Mouse (Mus musculus): ENCODE measurements around the gene Tmem132e. TPM values are rescaled to one million over a fixed set of nuclear protein-coding genes. Genes with fewer than 3 reads are reported as not detected.

The Tmem132e gene
- polyA plus RNA-seq, 1 experiment from 2014 or later: 0.12 TPM

GRCm38 (mm10) chr11:82461326-82461725 is 72.6 kb downstream of the Tmem132e start:
- 62% methylated on average over 7 of the region's 7 CpGs for WGBS (ENCODE audit: insufficient replicate concordance)
- H3K9ac ChIP-seq (ENCODE audit: low read depth, low read length): no peak overlapping the region
- no peak overlapping the region for H3K4me2 ChIP-seq (ENCODE audit: low read depth, low read length)
- no peaks in the 10 kb centered on the region for H3K9me3 ChIP-seq (replicated peaks; ENCODE audit: control insufficient read depth, low read length)
- no peak overlapping the region for H3K4me3 ChIP-seq (ENCODE audit: low read depth, low read length)
- no peaks in the 10 kb centered on the region for H3K36me3 ChIP-seq (ENCODE audit: control insufficient read depth, insufficient read depth)
- H3K4me1 ChIP-seq (ENCODE audit: control insufficient read depth, low read depth, low read length): no peaks in the 10 kb centered on the region
- H3K27ac ChIP-seq (ENCODE audit: low read length): no peak overlapping the region
- H3K27me3 ChIP-seq (ENCODE audit: control insufficient read depth, insufficient read depth, low read depth, low read length): no peaks in the 10 kb centered on the region
- ATAC-seq (ENCODE audit: low read depth): no peak

- Histone ChIP-seq H3K4me3 (ENCODE audit: low read depth, low read length) (no peak overlapping the region), H3K27me3 (ENCODE audit: control insufficient read depth, insufficient read depth, low read depth, low read length) (no peaks in the 10 kb centered on the region), H3K4me2 (ENCODE audit: low read depth, low read length) (no peak overlapping the region), H3K4me1 (ENCODE audit: control insufficient read depth, low read depth, low read length) (no peaks in the 10 kb centered on the region), H3K9me3 (replicated peaks; ENCODE audit: control insufficient read depth, low read length) (no peaks in the 10 kb centered on the region), H3K9ac (ENCODE audit: low read depth, low read length) (no peak overlapping the region), H3K27ac (ENCODE audit: low read length) (no peak overlapping the region), H3K36me3 (ENCODE audit: control insufficient read depth, insufficient read depth) (no peaks in the 10 kb centered on the region)
- 70% methylated on average over 9 of the region's 9 CpGs for WGBS (ENCODE audit: insufficient replicate concordance)
- no peak for ATAC-seq (ENCODE audit: low read depth)
These were observed 76.8 kb downstream of the Tmem132e start for GRCm38 (mm10) chr11:82465536-82465935.

- no peak for ATAC-seq (ENCODE audit: low read depth)
- Histone ChIP-seq H3K36me3 (ENCODE audit: control insufficient read depth, insufficient read depth) (no peaks in the 10 kb centered on the region), H3K4me3 (ENCODE audit: low read depth, low read length) (no peak overlapping the region), H3K27ac (ENCODE audit: low read length) (no peak overlapping the region), H3K4me1 (ENCODE audit: control insufficient read depth, low read depth, low read length) (no peaks in the 10 kb centered on the region), H3K27me3 (ENCODE audit: control insufficient read depth, insufficient read depth, low read depth, low read length) (no peaks in the 10 kb centered on the region), H3K9me3 (replicated peaks; ENCODE audit: control insufficient read depth, low read length) (no peaks in the 10 kb centered on the region), H3K9ac (ENCODE audit: low read depth, low read length) (no peak overlapping the region), H3K4me2 (ENCODE audit: low read depth, low read length) (no peak overlapping the region)
- 63% methylated on average over 7 of the region's 7 CpGs for WGBS (ENCODE audit: insufficient replicate concordance)
These were observed 78.5 kb downstream of the Tmem132e start for GRCm38 (mm10) chr11:82467218-82467617.

- Histone ChIP-seq H3K4me1 (ENCODE audit: control insufficient read depth, low read depth, low read length) (no peaks in the 10 kb centered on the region), H3K4me3 (ENCODE audit: low read depth, low read length) (no peak overlapping the region), H3K9me3 (replicated peaks; ENCODE audit: control insufficient read depth, low read length) (no peaks in the 10 kb centered on the region), H3K36me3 (ENCODE audit: control insufficient read depth, insufficient read depth) (no peaks in the 10 kb centered on the region), H3K4me2 (ENCODE audit: low read depth, low read length) (no peak overlapping the region), H3K9ac (ENCODE audit: low read depth, low read length) (no peak overlapping the region), H3K27me3 (ENCODE audit: control insufficient read depth, insufficient read depth, low read depth, low read length) (no peaks in the 10 kb centered on the region), H3K27ac (ENCODE audit: low read length) (no peak overlapping the region)
- no peak for ATAC-seq (ENCODE audit: low read depth)
- WGBS (ENCODE audit: insufficient replicate concordance): 74% methylated on average over 1 of the region's 1 CpGs
These were observed 82.4 kb downstream of the Tmem132e start for GRCm38 (mm10) chr11:82471076-82471475.

GRCm38 (mm10) chr11:82473137-82473621 is 84.5 kb downstream of the Tmem132e start:
- ATAC-seq (ENCODE audit: low read depth): no peak
- Histone ChIP-seq H3K9ac (ENCODE audit: low read depth, low read length) (no peak overlapping the region), H3K36me3 (ENCODE audit: control insufficient read depth, insufficient read depth) (no peaks in the 10 kb centered on the region), H3K27ac (ENCODE audit: low read length) (no peak overlapping the region), H3K4me3 (ENCODE audit: low read depth, low read length) (no peak overlapping the region), H3K4me1 (ENCODE audit: control insufficient read depth, low read depth, low read length) (no peaks in the 10 kb centered on the region), H3K27me3 (ENCODE audit: control insufficient read depth, insufficient read depth, low read depth, low read length) (no peaks in the 10 kb centered on the region), H3K9me3 (replicated peaks; ENCODE audit: control insufficient read depth, low read length) (no peaks in the 10 kb centered on the region), H3K4me2 (ENCODE audit: low read depth, low read length) (no peak overlapping the region)
- 44% methylated on average over 12 of the region's 12 CpGs for WGBS (ENCODE audit: insufficient replicate concordance)

GRCm38 (mm10) chr11:82476092-82476491 is 87.4 kb downstream of the Tmem132e start:
- H3K36me3 ChIP-seq (ENCODE audit: control insufficient read depth, insufficient read depth): no peaks in the 10 kb centered on the region
- WGBS (ENCODE audit: insufficient replicate concordance): 45% methylated on average over 4 of the region's 4 CpGs
- H3K9me3 ChIP-seq (replicated peaks; ENCODE audit: control insufficient read depth, low read length): no peaks in the 10 kb centered on the region
- no peak overlapping the region for H3K4me3 ChIP-seq (ENCODE audit: low read depth, low read length)
- no peaks in the 10 kb centered on the region for H3K27me3 ChIP-seq (ENCODE audit: control insufficient read depth, insufficient read depth, low read depth, low read length)
- no peak overlapping the region for H3K27ac ChIP-seq (ENCODE audit: low read length)
- no peaks in the 10 kb centered on the region for H3K4me1 ChIP-seq (ENCODE audit: control insufficient read depth, low read depth, low read length)
- ATAC-seq (ENCODE audit: low read depth): no peak
- H3K4me2 ChIP-seq (ENCODE audit: low read depth, low read length): no peak overlapping the region
- H3K9ac ChIP-seq (ENCODE audit: low read depth, low read length): no peak overlapping the region

GRCm38 (mm10) chr11:82477412-82477811 is 88.7 kb downstream of the Tmem132e start:
- no peaks in the 10 kb centered on the region for H3K9me3 ChIP-seq (replicated peaks; ENCODE audit: control insufficient read depth, low read length)
- no peak overlapping the region for H3K9ac ChIP-seq (ENCODE audit: low read depth, low read length)
- no peak overlapping the region for H3K27ac ChIP-seq (ENCODE audit: low read length)
- no peak overlapping the region for H3K4me2 ChIP-seq (ENCODE audit: low read depth, low read length)
- no peaks in the 10 kb centered on the region for H3K4me1 ChIP-seq (ENCODE audit: control insufficient read depth, low read depth, low read length)
- H3K4me3 ChIP-seq (ENCODE audit: low read depth, low read length): no peak overlapping the region
- no peaks in the 10 kb centered on the region for H3K36me3 ChIP-seq (ENCODE audit: control insufficient read depth, insufficient read depth)
- 57% methylated on average over 3 of the region's 3 CpGs for WGBS (ENCODE audit: insufficient replicate concordance)
- no peaks in the 10 kb centered on the region for H3K27me3 ChIP-seq (ENCODE audit: control insufficient read depth, insufficient read depth, low read depth, low read length)
- no peak for ATAC-seq (ENCODE audit: low read depth)

- no peak for ATAC-seq (ENCODE audit: low read depth)
- 73% methylated on average over 3 of the region's 3 CpGs for WGBS (ENCODE audit: insufficient replicate concordance)
- Histone ChIP-seq H3K36me3 (ENCODE audit: control insufficient read depth, insufficient read depth) (no peaks in the 10 kb centered on the region), H3K9ac (ENCODE audit: low read depth, low read length) (no peak overlapping the region), H3K4me3 (ENCODE audit: low read depth, low read length) (no peak overlapping the region), H3K27me3 (ENCODE audit: control insufficient read depth, insufficient read depth, low read depth, low read length) (no peaks in the 10 kb centered on the region), H3K4me1 (ENCODE audit: control insufficient read depth, low read depth, low read length) (no peaks in the 10 kb centered on the region), H3K4me2 (ENCODE audit: low read depth, low read length) (no peak overlapping the region), H3K9me3 (replicated peaks; ENCODE audit: control insufficient read depth, low read length) (no peaks in the 10 kb centered on the region), H3K27ac (ENCODE audit: low read length) (no peak overlapping the region)
These were observed 92.2 kb downstream of the Tmem132e start for GRCm38 (mm10) chr11:82480941-82481340.

- H3K36me3 ChIP-seq (ENCODE audit: control insufficient read depth, insufficient read depth): no peaks in the 10 kb centered on the region
- no peak for ATAC-seq (ENCODE audit: low read depth)
- H3K9ac ChIP-seq (ENCODE audit: low read depth, low read length): no peak overlapping the region
- no peak overlapping the region for H3K4me3 ChIP-seq (ENCODE audit: low read depth, low read length)
- H3K27me3 ChIP-seq (ENCODE audit: control insufficient read depth, insufficient read depth, low read depth, low read length): no peaks in the 10 kb centered on the region
- H3K4me2 ChIP-seq (ENCODE audit: low read depth, low read length): no peak overlapping the region
- 50% methylated on average over 8 of the region's 8 CpGs for WGBS (ENCODE audit: insufficient replicate concordance)
- no peaks in the 10 kb centered on the region for H3K9me3 ChIP-seq (replicated peaks; ENCODE audit: control insufficient read depth, low read length)
- H3K4me1 ChIP-seq (ENCODE audit: control insufficient read depth, low read depth, low read length): no peaks in the 10 kb centered on the region
- H3K27ac ChIP-seq (ENCODE audit: low read length): no peak overlapping the region
These were observed 98.8 kb downstream of the Tmem132e start for GRCm38 (mm10) chr11:82487359-82488086.
